Mouse (Mus musculus) retina, postnatal 7 days (tissue): Measurements from ENCODE around the gene Herc2.

Experiments
- DNase-seq: peaks from one replicate; pipeline ENCODE4 v3.0.0-alpha.2; 2012; ENCODE audit warnings: low read depth, low spot score

Herc2 gene

GRCm38 (mm10) chr7:56191661-56192060 is 141.7 kb downstream of the Herc2 start:
- DNase-seq, result no peak

GRCm38 (mm10) chr7:56201483-56202218 is 151.7 kb downstream of the Herc2 start:
- no peak for DNase-seq

- no peak for DNase-seq
Measured at GRCm38 (mm10) chr7:56202843-56203242, 152.8 kb downstream of the Herc2 start.

GRCm38 (mm10) chr7:56203286-56203685 is 153.3 kb downstream of the Herc2 start:
- DNase-seq, result no peak

- DNase-seq, result no peak
Measured at GRCm38 (mm10) chr7:56204877-56205276, 154.9 kb downstream of the Herc2 start.

- DNase-seq, result no peak
Measured at GRCm38 (mm10) chr7:56220811-56221210, 170.8 kb downstream of the Herc2 start.

- no peak for DNase-seq
Measured at GRCm38 (mm10) chr7:56235794-56236423, 185.9 kb downstream of the Herc2 start.

- DNase-seq, result no peak
Measured at GRCm38 (mm10) chr7:56236617-56237016, 186.6 kb downstream of the Herc2 start.

- no peak for DNase-seq
Measured at GRCm38 (mm10) chr7:56239543-56239942, 189.5 kb downstream of the Herc2 start, which contains the start of gene Oca2. Oca2 (plus strand) TSS chr7:56239760.

GRCm38 (mm10) chr7:56254568-56254967 is 204.6 kb downstream of the Herc2 start:
- DNase-seq, result no peak

- no peak for DNase-seq
Measured at GRCm38 (mm10) chr7:56257875-56258441, 208.0 kb downstream of the Herc2 start.

GRCm38 (mm10) chr7:56277506-56277905 is 227.5 kb downstream of the Herc2 start:
- DNase-seq, result no peak
